Mouse (Mus musculus) C2C12 (cell line): ENCODE measurements around the gene Kdm2b.

ENCODE experiments used
- CEBPB ChIP-seq: IDR thresholded peaks from one replicate; pipeline ENCODE4 v1.6.1; 2011; ENCODE audit warnings: low read depth, mild to moderate bottlenecking, control low read depth, moderate library complexity
- CTCF ChIP-seq: IDR thresholded peaks from one replicate; pipeline ENCODE4 v1.5.1; 2011; ENCODE audit not compliant: control insufficient read depth, insufficient read depth, insufficient read length
- FOSL1 ChIP-seq: IDR thresholded peaks from one replicate; pipeline ENCODE4 v1.8.0; 2011; ENCODE audit warnings: mild to moderate bottlenecking, low read length; ENCODE audit not compliant: poor library complexity, insufficient read depth, severe bottlenecking
- MAX ChIP-seq: IDR thresholded peaks from one replicate; pipeline ENCODE4 v1.6.1; 2011; ENCODE audit warnings: mild to moderate bottlenecking, control low read depth
- MYOD1 ChIP-seq: IDR thresholded peaks from one replicate; pipeline ENCODE4 v1.6.1; 2011; ENCODE audit warnings: low read depth; ENCODE audit not compliant: control insufficient read depth, insufficient read length
- MYOG ChIP-seq: IDR thresholded peaks from one replicate; pipeline ENCODE4 v1.6.1; 2011; ENCODE audit not compliant: control insufficient read depth, insufficient read length; ENCODE audit errors: extremely low read depth
- USF1 ChIP-seq: IDR thresholded peaks from one replicate; pipeline ENCODE4 v1.6.1; 2011; ENCODE audit warnings: low read depth, mild to moderate bottlenecking, control low read depth, moderate library complexity

DNA sequence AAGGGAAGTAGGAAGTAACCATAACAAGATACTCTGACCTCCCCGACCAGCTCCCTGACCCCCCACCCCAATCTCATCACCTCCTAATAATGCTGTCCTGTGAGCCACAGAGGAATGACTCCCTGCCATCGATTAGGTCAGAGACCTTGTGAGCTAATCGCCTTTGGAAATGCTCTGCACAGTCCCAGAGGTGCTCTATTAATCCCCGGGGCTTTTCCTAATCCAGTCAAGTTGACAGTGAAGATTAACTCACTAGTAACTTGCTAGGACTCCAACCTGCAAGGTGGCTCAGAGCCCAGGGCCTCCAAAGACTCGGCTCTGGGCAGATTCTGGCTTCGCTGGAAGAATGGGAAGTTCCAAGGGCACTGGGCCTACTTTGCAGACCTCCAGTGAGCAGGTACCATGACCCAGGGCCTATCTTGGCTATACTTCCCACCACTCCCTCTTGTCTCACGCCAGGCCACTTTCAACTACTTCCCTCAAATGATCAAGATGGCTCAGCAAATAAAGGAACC, 44.1 kb upstream of the Kdm2b start:
- TF ChIP-seq MYOD1, result no peak
- no peak for TF ChIP-seq CTCF
- TF ChIP-seq MAX, result no peak
- TF ChIP-seq CEBPB, result no peak
- TF ChIP-seq MYOG, result no peak
- TF ChIP-seq USF1, result no peak
- TF ChIP-seq FOSL1, result no peak
